Mouse (Mus musculus) thymus, adult 2 months (tissue): ENCODE data around the gene Gm11127.
"Not testable (repeated sequence)": the region's sequence is repeated elsewhere in the genome, so short reads cannot be mapped to it uniquely, and the experiment has no call there.

Source experiments
- CTCF ChIP-seq: fragments of 200-500 bp; IDR thresholded peaks from 2 replicates; pipeline ENCODE4 v1.5.1; 2012; ENCODE audit warnings: mild to moderate bottlenecking, control low read depth, low read length, moderate library complexity, borderline replicate concordance; ENCODE audit not compliant: control insufficient read depth, poor library complexity, insufficient read depth; ENCODE audit errors: extremely low read depth
- POLR2A ChIP-seq: fragments of 200-500 bp; IDR thresholded peaks from 2 replicates; pipeline ENCODE4 v1.6.1; 2012; ENCODE audit warnings: mild to moderate bottlenecking, low read length, control low read depth, moderate library complexity; ENCODE audit not compliant: control insufficient read depth, poor library complexity, insufficient read depth; ENCODE audit errors: extremely low read depth

DNA sequence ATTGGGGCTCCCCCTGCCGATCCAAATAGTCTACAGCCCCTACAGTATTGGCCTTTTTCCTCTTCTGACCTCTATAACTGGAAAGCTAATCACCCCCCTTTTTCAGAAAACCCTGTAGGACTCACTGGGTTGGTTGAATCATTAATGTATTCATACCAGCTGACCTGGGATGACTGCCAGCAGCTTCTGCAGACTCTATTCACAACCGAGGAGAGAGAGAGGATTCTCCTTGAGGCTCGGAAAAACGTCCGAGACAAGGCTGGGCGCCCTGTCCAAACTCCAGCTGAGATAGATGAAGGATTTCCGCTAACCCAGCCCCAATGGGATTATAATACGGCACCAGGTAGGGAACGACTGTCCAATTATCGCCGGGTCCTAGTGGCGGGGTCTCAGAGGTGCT is 43.9 kb upstream of the Gm11127 start:
- not testable (repeated sequence) for TF ChIP-seq CTCF, POLR2A
